In the genomic region with DNA sequence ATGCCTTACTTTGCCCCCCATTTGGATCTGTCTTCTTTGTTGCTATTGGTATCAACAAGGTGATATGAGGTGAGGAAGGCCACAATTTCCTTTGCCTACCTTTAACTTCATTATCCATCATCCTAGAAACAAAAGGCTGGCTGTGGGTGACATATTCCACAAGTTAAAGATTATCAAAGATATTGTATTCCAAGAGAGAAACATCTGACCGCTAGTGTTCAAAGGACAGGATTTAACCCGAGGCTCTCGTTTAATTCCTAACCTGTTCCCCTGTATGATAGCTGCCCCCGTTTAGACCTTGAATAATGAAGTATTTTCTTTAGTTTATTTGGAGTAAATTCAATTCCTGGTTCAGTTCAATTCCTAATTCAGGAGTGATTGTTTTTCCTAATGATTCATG, we compare ENCODE assay signal across 31 mouse cellular contexts.
"Had no signal": no experiment of that assay in that cellular context is flagged by ENCODE, and none has a peak within 500 bp of the region (broad histone marks: within the 10 kb centered on the region; RNA-seq: fewer than 3 reads in every experiment).

No protein-coding gene starts in this region.

- H3K27me3 ChIP-seq: heart, embryonic 12.5 days; heart, embryonic 13.5 days; heart, embryonic 15.5 days; hindbrain, embryonic 12.5 days; hindbrain, embryonic 13.5 days; hindbrain, embryonic 15.5 days; intestine, embryonic 15.5 days; kidney, embryonic 15.5 days had no signal

- H3K4me1 ChIP-seq: heart, embryonic 10.5 days; heart, embryonic 12.5 days; heart, embryonic 13.5 days; heart, embryonic 15.5 days; hindbrain, embryonic 10.5 days; hindbrain, embryonic 12.5 days; hindbrain, embryonic 13.5 days; hindbrain, embryonic 15.5 days; intestine, embryonic 15.5 days; kidney, embryonic 15.5 days had no signal

- DNase-seq: heart, adult 2 months; heart, postnatal 10 days; heart, postnatal 14 days; heart, postnatal 36 days; heart, postnatal 4 days; kidney, adult 18-20 months; kidney, postnatal 14 days; kidney, postnatal 25 days; kidney, postnatal 4 days; layer of hippocampus, adult 9-11 months; layer of hippocampus, postnatal 36 days had no signal

- H3K27ac ChIP-seq: heart, adult 2 months; heart, embryonic 10.5 days; heart, embryonic 13.5 days; heart, embryonic 15.5 days; hindbrain, embryonic 10.5 days; hindbrain, embryonic 12.5 days; hindbrain, embryonic 13.5 days; hindbrain, embryonic 14.5 days; hindbrain, embryonic 15.5 days; hindbrain, postnatal 0 days; intestine, embryonic 15.5 days; kidney, embryonic 15.5 days; kidney, postnatal 0 days; layer of hippocampus, adult 2 months; left cerebral cortex, adult 2 months had no signal

- H3K9me3 ChIP-seq: heart, embryonic 10.5 days; heart, embryonic 12.5 days; heart, embryonic 13.5 days; heart, embryonic 15.5 days; hindbrain, embryonic 10.5 days; hindbrain, embryonic 12.5 days; hindbrain, embryonic 13.5 days; hindbrain, embryonic 15.5 days; intestine, embryonic 15.5 days; kidney, embryonic 15.5 days had no signal

- H3K4me3 ChIP-seq: heart, adult 2 months; heart, embryonic 10.5 days; heart, embryonic 12.5 days; heart, embryonic 13.5 days; heart, embryonic 15.5 days; hindbrain, embryonic 10.5 days; hindbrain, embryonic 12.5 days; hindbrain, embryonic 13.5 days; hindbrain, embryonic 15.5 days; intestine, embryonic 15.5 days; kidney, embryonic 15.5 days; layer of hippocampus, adult 2 months; left cerebral cortex, adult 2 months had no signal

- H3K9ac ChIP-seq: heart, embryonic 12.5 days; heart, embryonic 13.5 days; heart, embryonic 15.5 days; hindbrain, embryonic 12.5 days; hindbrain, embryonic 13.5 days; hindbrain, embryonic 14.5 days; hindbrain, embryonic 15.5 days; intestine, embryonic 15.5 days; kidney, embryonic 15.5 days had no signal

- H3K4me2 ChIP-seq: heart, embryonic 11.5 days; heart, embryonic 12.5 days; heart, embryonic 13.5 days; heart, embryonic 15.5 days; hindbrain, embryonic 12.5 days; hindbrain, embryonic 13.5 days; hindbrain, embryonic 14.5 days; hindbrain, embryonic 15.5 days; intestine, embryonic 15.5 days; kidney, embryonic 15.5 days had no signal

- H3K36me3 ChIP-seq: heart, embryonic 10.5 days; heart, embryonic 12.5 days; heart, embryonic 13.5 days; heart, embryonic 15.5 days; hindbrain, embryonic 10.5 days; hindbrain, embryonic 12.5 days; hindbrain, embryonic 13.5 days; hindbrain, embryonic 15.5 days; intestine, embryonic 15.5 days; kidney, embryonic 15.5 days had no signal

- ATAC-seq: hindbrain, embryonic 16.5 days; hindbrain, postnatal 0 days; inflammation-experienced regulatory T-cells, adult 6 months; intestine, embryonic 15.5 days; intestine, embryonic 16.5 days; intestine, postnatal 0 days had no signal
